Mouse (Mus musculus): ENCODE measurements at regions not wholly inside any gene's neighbourhood (a gene's known extent, or its start where the extent isn't known, plus 50 kb on each side); places are given as distances from the start of the nearest gene placed in this dataset.
"Not testable (repeated sequence)": the region's sequence is repeated elsewhere in the genome, so short reads cannot be mapped to it uniquely, and the experiment has no call there.

DNA sequence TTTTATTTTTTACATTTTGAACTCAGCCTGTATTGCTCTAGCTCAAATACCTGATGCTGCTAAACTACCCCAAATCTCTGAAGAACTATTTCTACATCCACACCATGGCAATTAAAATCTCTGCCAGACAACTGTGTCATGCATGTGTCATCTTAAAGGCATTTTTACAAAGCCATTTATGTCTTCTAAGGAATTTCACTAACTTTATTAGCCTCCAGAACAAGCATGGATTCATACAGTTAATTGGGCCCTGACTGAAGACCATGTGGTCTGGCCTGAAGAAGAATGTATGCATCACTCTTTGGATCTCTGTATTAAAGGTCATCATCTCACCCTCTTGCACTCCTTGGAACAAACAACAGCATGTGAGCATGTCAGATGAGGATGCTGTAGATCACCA lies 593.5 kb downstream of the Efna5 start:
- no peak for DNase-seq (ENCODE audit: low read depth, low spot score)

- no peak for DNase-seq (ENCODE audit: low read depth, low spot score)
These were observed 594.0 kb downstream of the Efna5 start for GRCm38 (mm10) chr17:62287127-62287526.

- no peak for DNase-seq (ENCODE audit: low read depth, low spot score)
These were observed 594.7 kb downstream of the Efna5 start for GRCm38 (mm10) chr17:62286086-62287080.

DNA sequence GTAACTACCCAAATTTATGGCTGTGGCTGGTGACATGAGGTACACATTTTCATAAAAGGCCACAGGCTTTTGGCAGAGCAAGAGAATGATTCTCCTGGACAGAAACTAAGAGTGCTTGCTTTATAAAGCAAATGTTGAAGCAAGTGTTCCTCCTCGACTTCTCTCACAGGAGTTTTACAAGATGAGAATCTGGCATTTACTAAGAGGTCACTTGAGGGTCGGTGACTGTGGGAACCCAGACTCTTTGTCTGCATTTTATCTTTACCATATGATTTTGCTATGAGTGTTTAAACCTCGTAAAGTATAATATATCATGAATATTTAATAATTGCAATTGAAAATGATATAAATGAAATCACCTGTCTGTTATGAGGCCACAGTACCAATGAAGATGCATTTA lies 600.9 kb downstream of the Efna5 start:
- DNase-seq (ENCODE audit: low read depth, low spot score): no peak

- DNase-seq (ENCODE audit: low read depth, low spot score): no peak
These were observed 609.7 kb downstream of the Efna5 start for GRCm38 (mm10) chr17:62271399-62271798.

DNA sequence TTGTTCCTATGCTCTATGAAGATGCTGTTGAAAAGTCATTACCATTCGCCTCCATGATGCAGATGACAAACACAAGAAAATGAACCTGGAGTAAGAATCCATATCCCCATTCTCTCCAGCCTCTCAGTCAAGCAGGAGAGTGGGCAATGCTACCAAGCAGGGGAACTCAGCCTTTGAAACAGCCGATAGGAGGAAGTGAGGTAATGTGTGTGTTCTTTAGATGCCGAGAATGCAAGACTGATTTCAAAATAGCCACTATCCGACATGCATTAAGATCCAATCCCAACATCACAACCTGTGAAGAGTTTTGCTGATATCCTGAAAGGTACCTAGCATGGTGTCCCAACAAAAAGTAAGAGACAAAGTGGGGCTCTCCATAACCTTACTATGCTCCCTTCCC lies 611.8 kb downstream of the Efna5 start:
- DNase-seq (ENCODE audit: low read depth, low spot score): no peak

DNA sequence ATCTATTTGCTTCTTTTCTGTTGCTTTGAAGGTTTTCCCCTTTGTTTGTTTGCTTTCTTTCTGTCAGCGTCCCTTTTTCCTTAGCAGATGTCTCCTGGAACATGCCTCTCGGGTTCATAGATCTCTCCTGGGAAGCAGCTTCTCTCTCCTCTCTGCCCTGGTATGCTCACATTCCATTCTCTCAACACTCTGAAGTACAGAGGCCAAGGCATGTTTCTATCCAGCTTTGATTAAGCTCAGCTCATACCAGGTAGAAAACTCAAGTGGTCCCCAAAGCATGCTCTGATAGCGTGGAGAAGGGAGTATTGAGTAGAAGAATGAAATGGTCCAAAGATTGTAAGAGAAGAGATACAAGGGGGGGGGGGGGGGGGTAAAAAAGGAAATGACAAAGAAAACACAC lies 627.7 kb downstream of the Efna5 start:
- no peak for DNase-seq (ENCODE audit: low read depth, low spot score)

GRCm38 (mm10) chr17:62248011-62248410 lies 633.1 kb downstream of the Efna5 start:
- DNase-seq (ENCODE audit: low read depth, low spot score): no peak

DNA sequence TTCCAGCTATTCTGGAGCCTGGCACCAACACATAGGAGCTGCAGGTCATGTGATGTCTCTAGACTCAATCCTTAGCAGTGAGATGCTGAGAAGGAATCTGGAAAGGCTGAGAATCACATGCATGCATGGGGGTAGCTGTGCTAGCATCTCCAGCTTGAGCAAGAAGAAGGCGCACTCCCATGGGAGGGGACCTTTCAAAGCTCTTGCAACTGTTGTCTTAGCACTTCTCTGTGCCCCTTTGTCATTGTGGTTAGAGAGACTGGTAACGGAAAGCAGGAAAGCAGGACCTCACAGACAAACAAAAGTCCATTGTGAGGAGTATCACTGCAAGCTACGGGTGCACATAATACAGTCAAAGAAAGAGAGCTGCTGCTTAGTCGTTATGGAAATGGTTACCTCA lies 634.5 kb downstream of the Efna5 start:
- DNase-seq (ENCODE audit: low read depth, low spot score): no peak

DNA sequence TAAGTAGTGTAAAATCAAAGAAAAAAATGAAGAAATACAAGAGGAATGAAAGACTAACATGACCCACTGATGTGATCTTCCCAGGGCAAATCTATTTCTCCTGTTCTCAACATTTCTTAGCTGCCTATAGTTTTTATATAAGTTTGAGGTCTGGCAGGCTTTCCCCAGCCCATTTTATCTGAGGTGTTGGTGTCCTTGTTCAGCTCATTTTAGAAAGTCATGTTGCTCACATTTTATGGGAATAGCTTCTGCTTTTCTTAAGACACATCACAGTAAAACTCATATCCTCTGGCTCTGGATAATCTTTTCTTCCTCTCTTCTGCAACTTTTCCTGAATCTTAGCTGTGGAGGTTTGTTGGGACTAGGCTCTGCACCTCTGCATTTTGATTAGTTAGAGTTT lies 650.2 kb downstream of the Efna5 start:
- no peak for DNase-seq (ENCODE audit: low read depth, low spot score)

DNA sequence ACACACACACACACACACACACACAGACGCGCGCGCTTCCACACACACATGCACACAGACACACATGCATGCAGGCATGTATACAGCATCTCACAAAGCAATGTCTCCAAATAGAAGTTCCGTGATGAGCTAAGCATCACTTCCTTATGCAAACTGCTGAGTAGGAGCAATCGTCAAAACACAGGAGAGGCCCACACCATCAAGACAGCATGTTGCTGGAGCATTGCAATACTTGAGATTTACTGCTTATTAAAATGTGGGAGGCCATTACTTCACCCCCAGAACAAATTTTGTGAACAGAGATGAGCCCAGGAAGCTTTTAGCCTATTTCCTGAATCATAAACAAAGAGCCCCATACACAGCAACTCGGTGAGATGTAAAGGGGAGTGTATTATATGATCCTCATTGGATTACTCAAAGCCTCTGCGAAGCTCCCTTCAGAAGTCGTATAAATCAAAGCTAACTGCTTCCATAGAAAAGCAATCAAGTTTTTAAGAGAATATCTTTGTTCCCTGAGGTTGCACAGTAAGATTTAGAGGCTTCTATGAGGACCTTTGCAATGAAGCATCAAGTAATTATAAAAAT lies 670.6 kb downstream of the Efna5 start:
- no peak for DNase-seq (ENCODE audit: low read depth, low spot score)

GRCm38 (mm10) chr17:62202658-62203057 lies 678.5 kb downstream of the Efna5 start:
- DNase-seq (ENCODE audit: low read depth, low spot score): no peak

DNA sequence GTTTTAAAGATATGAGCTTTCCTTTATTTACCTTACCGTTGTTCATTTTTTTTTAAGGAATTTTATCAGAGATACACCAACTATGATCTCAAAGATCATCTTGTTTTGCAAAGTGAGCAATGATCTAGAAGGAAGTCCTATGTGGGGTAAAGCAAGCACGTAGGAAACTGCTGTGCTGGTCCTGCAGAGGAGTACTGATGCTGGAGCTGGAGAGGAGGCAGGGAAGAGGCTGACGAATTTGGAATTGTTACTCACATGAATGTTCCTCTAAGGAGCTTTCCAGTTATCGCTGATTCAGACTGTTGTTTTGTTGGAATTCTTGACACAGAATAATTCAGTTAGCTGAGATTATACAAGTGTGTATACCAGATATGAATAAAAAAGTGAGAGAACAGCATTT lies 680.6 kb downstream of the Efna5 start:
- no peak for DNase-seq (ENCODE audit: low read depth, low spot score)

- DNase-seq (ENCODE audit: low read depth, low spot score): no peak
These were observed 681.6 kb downstream of the Efna5 start for GRCm38 (mm10) chr17:62199559-62199958.

DNA sequence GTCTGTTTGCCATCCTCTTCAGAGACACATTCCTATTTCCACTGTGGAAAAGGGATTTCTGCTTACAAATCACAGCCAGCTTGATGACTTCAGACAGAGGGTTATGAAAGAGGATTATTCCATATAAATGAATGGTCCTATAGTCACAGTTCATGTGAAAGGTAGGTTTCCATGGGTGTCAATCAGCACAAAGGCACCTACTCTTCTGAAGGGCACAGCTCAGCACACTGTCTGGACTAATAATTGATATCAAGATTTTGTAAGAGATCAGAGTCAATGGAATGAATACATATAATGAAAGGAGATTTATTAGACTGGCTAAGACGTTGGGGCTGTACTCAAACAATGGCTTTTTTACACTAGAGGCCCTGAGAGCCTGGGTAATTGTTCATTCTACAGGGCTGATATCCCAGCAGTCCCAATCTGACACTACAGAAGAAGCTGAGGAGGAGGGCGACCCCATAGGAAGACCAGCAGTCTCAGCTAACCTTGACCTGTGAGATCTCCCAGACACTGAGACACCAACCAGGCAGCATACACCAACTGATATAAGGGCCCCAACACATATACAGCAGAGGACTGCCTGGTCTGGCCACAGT lies 702.4 kb downstream of the Efna5 start:
- DNase-seq (ENCODE audit: low read depth, low spot score): no peak

- no peak for DNase-seq (ENCODE audit: low read depth, low spot score)
These were observed 704.8 kb downstream of the Efna5 start for GRCm38 (mm10) chr17:62176336-62176735.

DNA sequence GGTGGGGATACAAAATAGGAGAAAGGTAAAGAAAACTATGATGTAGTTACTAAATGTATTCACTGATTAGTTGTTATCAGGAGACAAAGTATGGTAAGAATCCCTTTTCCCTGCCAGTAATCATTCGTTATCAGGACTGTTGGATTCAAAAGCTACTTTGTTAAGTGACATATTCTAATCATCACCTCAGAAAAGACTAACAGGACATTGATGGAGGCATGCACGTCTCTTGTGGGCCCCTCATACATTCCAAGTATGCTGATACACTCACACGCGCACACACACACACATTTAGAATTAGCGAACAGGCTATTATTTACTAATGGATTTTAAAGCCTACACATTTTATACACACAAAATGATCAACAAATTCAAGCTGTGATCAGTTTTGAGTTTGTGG lies 708.8 kb downstream of the Efna5 start:
- no peak for DNase-seq (ENCODE audit: low read depth, low spot score)

- DNase-seq (ENCODE audit: low read depth, low spot score): no peak
These were observed 709.6 kb downstream of the Efna5 start for GRCm38 (mm10) chr17:62171532-62171931.

DNA sequence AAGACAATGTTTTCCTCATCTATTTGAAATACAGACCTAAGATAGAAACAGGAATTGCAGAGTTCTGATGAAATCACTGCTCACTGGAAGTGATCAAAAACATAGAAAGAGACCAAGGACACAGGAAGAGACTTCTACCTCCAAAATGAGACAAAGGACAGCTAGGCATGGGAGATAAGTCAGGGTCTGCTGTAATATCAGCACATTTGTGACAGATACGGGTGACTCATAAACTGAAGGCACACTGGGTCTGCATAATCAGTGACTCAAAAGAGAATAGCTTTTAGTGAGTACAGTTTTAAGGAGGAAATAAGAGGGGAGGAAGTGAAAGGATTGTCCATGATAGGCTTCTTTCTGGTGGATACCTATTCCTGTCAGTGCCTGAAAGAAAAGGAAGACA lies 719.7 kb downstream of the Efna5 start:
- no peak for DNase-seq (ENCODE audit: low read depth, low spot score)

GRCm38 (mm10) chr17:62160301-62160700 lies 720.8 kb downstream of the Efna5 start:
- DNase-seq (ENCODE audit: low read depth, low spot score): no peak

GRCm38 (mm10) chr17:62135050-62135449 lies 746.1 kb downstream of the Efna5 start:
- no peak for DNase-seq (ENCODE audit: low read depth, low spot score)

DNA sequence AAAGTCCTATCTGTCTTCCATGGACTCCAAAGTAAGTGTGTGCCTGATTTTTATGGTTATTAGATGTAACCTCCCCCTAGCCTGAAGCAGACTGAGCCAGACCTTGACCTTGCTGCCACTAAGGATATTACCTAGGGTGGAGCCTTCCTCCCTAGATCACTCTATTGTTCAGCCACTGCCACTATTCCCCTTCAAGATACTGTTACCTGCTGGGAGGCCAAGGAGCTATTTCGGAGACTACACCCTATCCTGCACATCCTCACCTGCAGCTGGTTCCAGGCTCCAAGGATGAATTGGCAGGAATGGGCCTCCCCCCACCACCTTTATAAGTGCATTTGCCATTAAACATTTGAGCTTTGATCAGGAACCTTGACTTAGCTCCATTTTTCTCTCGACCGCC lies 769.4 kb downstream of the Efna5 start:
- DNase-seq (ENCODE audit: low read depth, low spot score): not testable (repeated sequence)

DNA sequence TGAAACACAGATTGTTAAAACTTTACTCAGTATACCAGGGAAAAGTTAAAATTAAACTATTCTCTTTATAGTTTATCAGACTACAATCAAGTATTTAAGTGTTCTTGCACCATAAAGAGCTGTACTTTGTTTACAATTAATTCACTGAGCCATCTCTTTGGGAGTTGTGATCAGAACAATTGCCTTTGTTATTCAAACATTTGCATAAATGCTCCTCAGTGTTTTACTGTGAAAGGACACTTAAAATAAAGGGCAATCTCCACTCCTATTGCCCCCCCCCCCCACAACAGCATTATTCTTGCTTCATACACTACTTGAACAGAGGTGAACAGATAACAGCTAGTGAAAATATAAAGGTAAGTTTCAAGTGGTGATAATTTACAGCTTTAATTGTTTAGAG lies 772.1 kb downstream of the Efna5 start:
- DNase-seq (ENCODE audit: low read depth, low spot score): no peak
